Mouse (Mus musculus): Measurements from ENCODE around the gene Zfp710.

DNA sequence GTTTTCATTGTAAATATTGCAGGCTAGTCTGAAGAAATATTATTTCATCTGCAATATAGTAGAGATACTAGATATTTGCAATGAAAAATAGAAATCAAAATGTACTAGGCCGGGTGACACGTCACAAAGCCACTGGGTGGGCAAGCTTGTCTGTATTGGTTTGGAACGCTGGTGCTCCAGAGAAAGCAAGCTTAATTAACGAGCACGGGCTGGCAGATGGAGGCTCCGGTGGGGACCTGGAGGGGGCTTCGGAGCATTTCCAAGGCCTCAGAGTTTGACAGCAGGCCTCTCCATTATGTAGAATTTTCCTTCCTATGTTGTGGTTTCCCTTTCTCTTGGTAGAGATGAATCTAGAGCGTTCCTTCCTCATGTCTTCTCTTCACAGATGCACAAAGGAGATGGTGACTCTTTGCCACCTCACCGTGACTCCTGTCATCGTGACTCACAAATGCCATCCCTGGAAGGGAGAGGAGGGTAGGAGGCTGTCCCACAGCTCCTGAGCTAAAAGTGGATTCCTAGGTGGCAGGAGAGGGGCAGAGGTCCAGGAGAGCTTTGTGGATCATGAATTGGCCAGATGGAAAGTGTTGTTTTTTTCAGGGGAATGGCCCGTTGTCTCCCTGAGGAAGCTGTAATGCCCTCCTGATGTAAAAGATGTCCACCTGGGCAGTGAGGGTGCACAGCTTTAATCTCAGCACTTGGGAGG is 22.1 kb upstream of the Zfp710 start:
- no peak for TF ChIP-seq GATA1 (IDR thresholded peaks at IDR 0.05; ENCODE audit: low read length)
- TF ChIP-seq TAL1 (IDR thresholded peaks at IDR 0.05; ENCODE audit: low read length): no peak
